Mouse (Mus musculus): ENCODE data around the gene Lrrc4. TPM values are rescaled to one million over a fixed set of nuclear protein-coding genes. Genes with fewer than 3 reads are reported as not detected.

The Lrrc4 gene
- polyA plus RNA-seq, 1 experiment from 2014 or later: 1.6 TPM

- Histone ChIP-seq H3K9ac (replicated peaks; ENCODE audit: low read length) (no peak overlapping the region), H3K27me3 (ENCODE audit: insufficient read depth, low read length) (no peaks in the 10 kb centered on the region), H3K27ac (ENCODE audit: low read length) (no peak overlapping the region), H3K4me3 (ENCODE audit: low read length) (no peak overlapping the region), H3K4me2 (replicated peaks; ENCODE audit: low read depth, low read length) (no peak overlapping the region), H3K9me3 (ENCODE audit: low read length) (no peaks in the 10 kb centered on the region), H3K4me1 (ENCODE audit: insufficient read depth, low read length) (peaks cover 21% of the 10 kb centered on the region), H3K36me3 (ENCODE audit: insufficient read depth, low read length) (0 out of 2 replicates have a peak, but pooled peaks cover under 1% of the 10 kb centered on the region)
- 56% methylated on average over 3 of the region's 3 CpGs for WGBS
- ATAC-seq (ENCODE audit: low FRiP score, low TSS enrichment): no peak
Observed at GRCm38 (mm10) chr6:28751186-28751585, 80.4 kb downstream of the Lrrc4 start.

GRCm38 (mm10) chr6:28749224-28749623, 82.3 kb downstream of the Lrrc4 start:
- WGBS: 75% methylated on average over 3 of the region's 3 CpGs
- H3K27me3 ChIP-seq (ENCODE audit: insufficient read depth, low read length): no peaks in the 10 kb centered on the region
- peak overlapping the region; percentile 74 for H3K27ac ChIP-seq (ENCODE audit: low read length)
- no peak overlapping the region for H3K9ac ChIP-seq (replicated peaks; ENCODE audit: low read length)
- no peak overlapping the region for H3K4me2 ChIP-seq (replicated peaks; ENCODE audit: low read depth, low read length)
- 0 out of 2 replicates have a peak, but pooled peaks cover 7% of the 10 kb centered on the region for H3K36me3 ChIP-seq (ENCODE audit: insufficient read depth, low read length)
- H3K9me3 ChIP-seq (ENCODE audit: low read length): no peaks in the 10 kb centered on the region
- ATAC-seq (ENCODE audit: low FRiP score, low TSS enrichment): no peak
- no peak overlapping the region for H3K4me3 ChIP-seq (ENCODE audit: low read length)
- H3K4me1 ChIP-seq (ENCODE audit: insufficient read depth, low read length): peaks cover 21% of the 10 kb centered on the region

- H3K27ac ChIP-seq (ENCODE audit: low read length): peak overlapping the region; percentile 74
- peaks cover 32% of the 10 kb centered on the region for H3K4me1 ChIP-seq (ENCODE audit: insufficient read depth, low read length)
- no peaks in the 10 kb centered on the region for H3K27me3 ChIP-seq (ENCODE audit: insufficient read depth, low read length)
- H3K36me3 ChIP-seq (ENCODE audit: insufficient read depth, low read length): 0 out of 2 replicates have a peak, but pooled peaks cover 7% of the 10 kb centered on the region
- no peak overlapping the region for H3K4me2 ChIP-seq (replicated peaks; ENCODE audit: low read depth, low read length)
- no peak overlapping the region for H3K4me3 ChIP-seq (ENCODE audit: low read length)
- no peak overlapping the region for H3K9ac ChIP-seq (replicated peaks; ENCODE audit: low read length)
- 43% methylated on average over 14 of the region's 14 CpGs for WGBS
- ATAC-seq (ENCODE audit: low FRiP score, low TSS enrichment): peak; percentile 92
- H3K9me3 ChIP-seq (ENCODE audit: low read length): no peaks in the 10 kb centered on the region
Observed at GRCm38 (mm10) chr6:28747931-28748670, 83.4 kb downstream of the Lrrc4 start.

GRCm38 (mm10) chr6:28747025-28747424, 84.5 kb downstream of the Lrrc4 start:
- Histone ChIP-seq H3K4me2 (replicated peaks; ENCODE audit: low read depth, low read length) (no peak overlapping the region), H3K36me3 (ENCODE audit: insufficient read depth, low read length) (0 out of 2 replicates have a peak, but pooled peaks cover 7% of the 10 kb centered on the region), H3K9ac (replicated peaks; ENCODE audit: low read length) (no peak overlapping the region), H3K27ac (ENCODE audit: low read length) (no peak overlapping the region), H3K4me1 (ENCODE audit: insufficient read depth, low read length) (peaks cover 37% of the 10 kb centered on the region), H3K4me3 (ENCODE audit: low read length) (no peak overlapping the region), H3K27me3 (ENCODE audit: insufficient read depth, low read length) (no peaks in the 10 kb centered on the region), H3K9me3 (ENCODE audit: low read length) (no peaks in the 10 kb centered on the region)
- 91% methylated on average over 5 of the region's 5 CpGs for WGBS
- no peak for ATAC-seq (ENCODE audit: low FRiP score, low TSS enrichment)

- no peak overlapping the region for H3K4me3 ChIP-seq (ENCODE audit: low read length)
- peaks cover 37% of the 10 kb centered on the region for H3K4me1 ChIP-seq (ENCODE audit: insufficient read depth, low read length)
- no peak overlapping the region for H3K4me2 ChIP-seq (replicated peaks; ENCODE audit: low read depth, low read length)
- no peaks in the 10 kb centered on the region for H3K9me3 ChIP-seq (ENCODE audit: low read length)
- no peaks in the 10 kb centered on the region for H3K27me3 ChIP-seq (ENCODE audit: insufficient read depth, low read length)
- 0 out of 2 replicates have a peak, but pooled peaks cover 7% of the 10 kb centered on the region for H3K36me3 ChIP-seq (ENCODE audit: insufficient read depth, low read length)
- ATAC-seq (ENCODE audit: low FRiP score, low TSS enrichment): no peak
- no peak overlapping the region for H3K27ac ChIP-seq (ENCODE audit: low read length)
- WGBS: 91% methylated on average over 7 of the region's 7 CpGs
- no peak overlapping the region for H3K9ac ChIP-seq (replicated peaks; ENCODE audit: low read length)
Observed at GRCm38 (mm10) chr6:28745864-28746263, 85.7 kb downstream of the Lrrc4 start.

GRCm38 (mm10) chr6:28743586-28743985, 88.0 kb downstream of the Lrrc4 start:
- 0 out of 2 replicates have a peak, but pooled peaks cover 7% of the 10 kb centered on the region for H3K36me3 ChIP-seq (ENCODE audit: insufficient read depth, low read length)
- H3K9me3 ChIP-seq (ENCODE audit: low read length): no peaks in the 10 kb centered on the region
- peak; percentile 47; the same call in 1 of the 2 replicates for ATAC-seq (ENCODE audit: low FRiP score, low TSS enrichment)
- no peak overlapping the region for H3K9ac ChIP-seq (replicated peaks; ENCODE audit: low read length)
- H3K4me3 ChIP-seq (ENCODE audit: low read length): no peak overlapping the region
- no peaks in the 10 kb centered on the region for H3K27me3 ChIP-seq (ENCODE audit: insufficient read depth, low read length)
- peak overlapping the region; percentile 67 for H3K27ac ChIP-seq (ENCODE audit: low read length)
- no peak overlapping the region for H3K4me2 ChIP-seq (replicated peaks; ENCODE audit: low read depth, low read length)
- peaks cover 23% of the 10 kb centered on the region for H3K4me1 ChIP-seq (ENCODE audit: insufficient read depth, low read length)
- 39% methylated on average over 1 of the region's 1 CpGs for WGBS

- no peak for ATAC-seq (ENCODE audit: low FRiP score, low TSS enrichment)
- Histone ChIP-seq H3K9ac (replicated peaks; ENCODE audit: low read length) (no peak overlapping the region), H3K9me3 (ENCODE audit: low read length) (no peaks in the 10 kb centered on the region), H3K4me3 (ENCODE audit: low read length) (no peak overlapping the region), H3K27ac (ENCODE audit: low read length) (no peak overlapping the region), H3K4me1 (ENCODE audit: insufficient read depth, low read length) (peaks cover under 1% of the 10 kb centered on the region; the same call in 1 of the 2 replicates), H3K36me3 (ENCODE audit: insufficient read depth, low read length) (no peaks in the 10 kb centered on the region), H3K27me3 (ENCODE audit: insufficient read depth, low read length) (no peaks in the 10 kb centered on the region), H3K4me2 (replicated peaks; ENCODE audit: low read depth, low read length) (no peak overlapping the region)
- 84% methylated on average over 1 of the region's 1 CpGs for WGBS
Observed at GRCm38 (mm10) chr6:28737601-28738000, 93.9 kb downstream of the Lrrc4 start.

- no peaks in the 10 kb centered on the region for H3K36me3 ChIP-seq (ENCODE audit: insufficient read depth, low read length)
- no peak overlapping the region for H3K9ac ChIP-seq (replicated peaks; ENCODE audit: low read length)
- no peak overlapping the region for H3K4me2 ChIP-seq (replicated peaks; ENCODE audit: low read depth, low read length)
- 67% methylated on average over 7 of the region's 7 CpGs for WGBS
- no peaks in the 10 kb centered on the region for H3K9me3 ChIP-seq (ENCODE audit: low read length)
- H3K27ac ChIP-seq (ENCODE audit: low read length): no peak overlapping the region
- peaks cover 1% of the 10 kb centered on the region; the same call in 1 of the 2 replicates for H3K4me1 ChIP-seq (ENCODE audit: insufficient read depth, low read length)
- H3K4me3 ChIP-seq (ENCODE audit: low read length): no peak overlapping the region
- no peaks in the 10 kb centered on the region for H3K27me3 ChIP-seq (ENCODE audit: insufficient read depth, low read length)
- ATAC-seq (ENCODE audit: low FRiP score, low TSS enrichment): no peak
Observed at GRCm38 (mm10) chr6:28736665-28737064, 94.9 kb downstream of the Lrrc4 start.

GRCm38 (mm10) chr6:28735116-28735515, 96.4 kb downstream of the Lrrc4 start:
- Histone ChIP-seq H3K27me3 (ENCODE audit: insufficient read depth, low read length) (no peaks in the 10 kb centered on the region), H3K9me3 (ENCODE audit: low read length) (no peaks in the 10 kb centered on the region), H3K4me3 (ENCODE audit: low read length) (no peak overlapping the region), H3K27ac (ENCODE audit: low read length) (no peak overlapping the region), H3K4me2 (replicated peaks; ENCODE audit: low read depth, low read length) (no peak overlapping the region), H3K9ac (replicated peaks; ENCODE audit: low read length) (no peak overlapping the region), H3K36me3 (ENCODE audit: insufficient read depth, low read length) (no peaks in the 10 kb centered on the region), H3K4me1 (ENCODE audit: insufficient read depth, low read length) (peaks cover 6% of the 10 kb centered on the region; the same call in 1 of the 2 replicates)
- ATAC-seq (ENCODE audit: low FRiP score, low TSS enrichment): no peak
- 65% methylated on average over 9 of the region's 9 CpGs for WGBS

Data from kidney, embryonic 16.5 days (tissue).